Mouse (Mus musculus) hindbrain, postnatal 0 days (tissue): ENCODE measurements at regions not wholly inside any gene's neighbourhood (a gene's known extent, or its start where the extent isn't known, plus 50 kb on each side); places are given as distances from the start of the nearest gene placed in this dataset.

Experiments used
- ATAC-seq: fragments of 200-750 bp; cut with Nextera tagmentation; 2 replicates; pipeline ENCODE4 v1.8.0; 2017; ENCODE audit warnings: mild to moderate bottlenecking, moderate TSS enrichment, moderate library complexity
- DNase-seq: peaks from one replicate; pipeline ENCODE4 v3.0.0-alpha.2; 2015; ENCODE audit warnings: low spot score
- H3K27ac ChIP-seq: fragments of 300-500 bp; sonication (generic); 2 replicates; pipeline ENCODE4 v1.5.1; 2014; ENCODE audit warnings: mild to moderate bottlenecking
- H3K27me3 ChIP-seq: fragments of 300-500 bp; sonication (generic); 2 replicates; pipeline ENCODE4 v1.6.1; 2014; ENCODE audit warnings: low read length, mixed read lengths; ENCODE audit not compliant: insufficient read depth
- H3K36me3 ChIP-seq: fragments of 300-500 bp; sonication (generic); 2 replicates; pipeline ENCODE4 v1.6.1; 2014; ENCODE audit warnings: low read length, mixed read lengths; ENCODE audit not compliant: insufficient read depth
- H3K4me1 ChIP-seq: fragments of 300-500 bp; sonication (generic); 2 replicates; pipeline ENCODE4 v1.6.1; 2014; ENCODE audit warnings: antibody characterized with exemption, low read length, mixed read lengths; ENCODE audit not compliant: insufficient read depth
- H3K4me2 ChIP-seq: fragments of 300-500 bp; sonication (generic); 2 replicates; pipeline ENCODE4 v1.6.1; 2014; ENCODE audit warnings: low read depth, mild to moderate bottlenecking, low read length, moderate library complexity, mixed read lengths
- H3K4me3 ChIP-seq: fragments of 300-500 bp; sonication (generic); 2 replicates; pipeline ENCODE4 v1.5.1; 2014; ENCODE audit warnings: low read length
- H3K9ac ChIP-seq: fragments of 300-500 bp; sonication (generic); replicated peaks from 2 replicates; pipeline ENCODE4 v1.6.1; 2014; ENCODE audit warnings: mild to moderate bottlenecking, low read length, moderate library complexity, mixed read lengths
- H3K9me3 ChIP-seq: fragments of 300-500 bp; sonication (generic); 2 replicates; pipeline ENCODE4 v1.6.1; 2016; ENCODE audit warnings: low read length, mixed read lengths
- CTCF ChIP-seq: IDR thresholded peaks from 2 replicates; pipeline ENCODE4 v1.5.1; 2016; ENCODE audit warnings: antibody characterized with exemption, control low read depth, low read depth
- WGBS: fragments of 180-500 bp; shearing (Covaris S2); extraction: QIAGEN DNeasy Blood & Tissue Kit; methylation state at CpG from one replicate; pipeline ENCODE4 v1.1.7; 2014; 5-methylcytosine and 5-hydroxymethylcytosine counted together

DNA sequence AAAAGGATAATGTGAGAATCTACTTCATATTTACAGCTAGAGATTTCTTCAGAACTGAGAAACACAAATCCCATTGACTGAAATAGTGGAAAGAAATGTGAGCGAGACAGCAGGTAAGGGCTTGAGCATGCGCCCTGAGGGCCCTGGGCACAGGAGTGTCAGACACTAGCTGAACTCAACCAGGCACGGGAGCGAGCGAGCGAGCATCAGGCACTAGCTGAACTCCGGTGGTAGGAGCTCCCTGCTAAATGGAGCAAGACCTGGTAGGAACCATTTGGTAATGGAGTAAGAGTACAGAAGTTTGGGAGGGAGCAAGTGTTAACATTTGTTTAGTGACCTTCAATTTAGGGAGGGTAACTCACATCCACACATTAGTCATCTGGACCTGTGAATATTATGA is 654.7 kb downstream of the Adgrl2 start:
- no peak for ATAC-seq
- Histone ChIP-seq H3K4me2 (no peak overlapping the region), H3K9me3 (no peaks in the 10 kb centered on the region), H3K27me3 (no peaks in the 10 kb centered on the region), H3K4me3 (no peak overlapping the region), H3K36me3 (no peaks in the 10 kb centered on the region), H3K4me1 (no peaks in the 10 kb centered on the region), H3K9ac (no peak overlapping the region), H3K27ac (no peak overlapping the region)
- WGBS: 78% methylated on average over 7 of the region's 7 CpGs
- DNase-seq: no peak
- TF ChIP-seq CTCF: no peak

- DNase-seq: no peak
- Histone ChIP-seq H3K4me3 (no peak overlapping the region), H3K4me1 (no peaks in the 10 kb centered on the region), H3K9ac (no peak overlapping the region), H3K27me3 (no peaks in the 10 kb centered on the region), H3K27ac (no peak overlapping the region), H3K4me2 (no peak overlapping the region), H3K9me3 (no peaks in the 10 kb centered on the region), H3K36me3 (no peaks in the 10 kb centered on the region)
- WGBS: 88% methylated on average over 2 of the region's 2 CpGs
- no peak for ATAC-seq
- TF ChIP-seq CTCF: no peak
Measured at GRCm38 (mm10) chr3:148324911-148325621, 665.3 kb downstream of the Adgrl2 start.

DNA sequence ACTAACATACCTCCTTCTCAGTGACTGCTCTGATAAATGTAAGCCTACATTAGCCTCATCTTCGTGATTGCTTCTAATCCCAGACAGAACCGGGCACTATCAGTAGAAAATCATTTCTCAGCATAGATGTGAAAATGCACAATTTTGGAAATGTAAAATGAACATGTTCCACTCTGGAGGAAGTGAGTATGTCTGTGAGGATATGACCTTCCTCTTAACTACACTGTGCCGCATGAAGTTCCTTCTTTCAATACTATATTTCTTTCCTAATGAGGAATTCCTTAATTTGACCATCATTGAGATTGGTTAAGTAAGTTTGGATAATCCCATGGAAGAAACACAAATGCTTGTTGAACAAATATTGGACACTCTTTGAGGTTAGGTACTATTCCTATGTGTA is 668.5 kb downstream of the Adgrl2 start:
- TF ChIP-seq CTCF: no peak
- H3K4me3 ChIP-seq: no peak overlapping the region
- H3K27ac ChIP-seq: no peak overlapping the region
- no peaks in the 10 kb centered on the region for H3K27me3 ChIP-seq
- no peaks in the 10 kb centered on the region for H3K4me1 ChIP-seq
- no peak for DNase-seq
- H3K4me2 ChIP-seq: no peak overlapping the region
- no peaks in the 10 kb centered on the region for H3K36me3 ChIP-seq
- H3K9ac ChIP-seq: no peak overlapping the region
- WGBS: 91% methylated on average over 3 of the region's 3 CpGs
- ATAC-seq: no peak
- no peaks in the 10 kb centered on the region for H3K9me3 ChIP-seq

DNA sequence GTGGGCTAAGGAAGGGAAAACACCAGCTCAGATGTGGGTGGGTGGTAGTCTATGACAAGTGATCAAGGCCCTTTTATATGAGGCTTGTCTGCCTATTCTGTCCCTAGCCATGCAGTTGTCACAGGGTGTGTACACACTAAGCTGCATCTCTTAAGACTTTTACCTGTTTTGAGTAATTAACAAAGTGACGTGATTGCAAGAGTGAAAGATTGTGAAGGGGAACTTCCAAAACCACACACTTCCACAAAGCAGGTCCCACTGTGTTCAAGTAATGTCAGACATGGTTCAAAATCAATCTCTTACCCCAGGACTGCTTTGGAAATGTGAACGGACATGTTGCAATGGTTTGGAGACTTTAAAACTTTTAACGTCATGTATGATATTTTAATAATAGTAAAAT is 674.2 kb downstream of the Adgrl2 start:
- DNase-seq (no peak), ATAC-seq (no peak)
- no peak for TF ChIP-seq CTCF
- no peaks in the 10 kb centered on the region for H3K4me1 ChIP-seq
- 95% methylated on average over 3 of the region's 3 CpGs for WGBS
- no peak overlapping the region for H3K9ac ChIP-seq
- H3K27ac ChIP-seq: no peak overlapping the region
- no peak overlapping the region for H3K4me2 ChIP-seq
- H3K9me3 ChIP-seq: no peaks in the 10 kb centered on the region
- H3K36me3 ChIP-seq: no peaks in the 10 kb centered on the region
- no peak overlapping the region for H3K4me3 ChIP-seq
- H3K27me3 ChIP-seq: no peaks in the 10 kb centered on the region

DNA sequence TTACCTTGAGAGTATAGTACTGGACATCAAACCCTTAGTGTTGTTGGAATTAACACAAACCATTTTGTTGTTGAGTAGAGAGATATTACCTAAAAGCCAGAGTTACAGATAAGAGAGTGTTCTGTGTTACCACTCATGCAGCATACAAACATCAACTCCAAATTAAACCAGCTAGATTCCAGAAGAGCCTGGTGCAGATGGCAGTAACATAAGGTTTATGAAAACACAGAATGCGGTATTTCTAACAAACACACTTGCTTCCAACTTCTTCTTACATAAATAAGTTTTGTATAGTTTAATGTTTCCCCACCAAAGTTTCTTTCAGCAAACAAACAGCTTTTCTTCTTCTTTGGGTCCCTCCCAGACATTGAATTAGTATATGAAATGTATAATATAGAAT is 675.1 kb downstream of the Adgrl2 start:
- 89% methylated on average over 1 of the region's 1 CpGs for WGBS
- H3K4me2 ChIP-seq: no peak overlapping the region
- H3K27ac ChIP-seq: no peak overlapping the region
- H3K27me3 ChIP-seq: no peaks in the 10 kb centered on the region
- no peak for TF ChIP-seq CTCF
- no peak overlapping the region for H3K4me3 ChIP-seq
- DNase-seq: no peak
- no peaks in the 10 kb centered on the region for H3K4me1 ChIP-seq
- no peak for ATAC-seq
- no peak overlapping the region for H3K9ac ChIP-seq
- H3K36me3 ChIP-seq: no peaks in the 10 kb centered on the region
- H3K9me3 ChIP-seq: no peaks in the 10 kb centered on the region

- no peak overlapping the region for H3K27ac ChIP-seq
- H3K4me3 ChIP-seq: no peak overlapping the region
- ATAC-seq: no peak
- H3K4me2 ChIP-seq: no peak overlapping the region
- no peaks in the 10 kb centered on the region for H3K27me3 ChIP-seq
- WGBS: 93% methylated on average over 5 of the region's 5 CpGs
- H3K4me1 ChIP-seq: no peaks in the 10 kb centered on the region
- TF ChIP-seq CTCF: no peak
- no peaks in the 10 kb centered on the region for H3K36me3 ChIP-seq
- H3K9me3 ChIP-seq: no peaks in the 10 kb centered on the region
- DNase-seq: no peak
- H3K9ac ChIP-seq: no peak overlapping the region
Measured at GRCm38 (mm10) chr3:148295515-148295914, 694.8 kb downstream of the Adgrl2 start.

DNA sequence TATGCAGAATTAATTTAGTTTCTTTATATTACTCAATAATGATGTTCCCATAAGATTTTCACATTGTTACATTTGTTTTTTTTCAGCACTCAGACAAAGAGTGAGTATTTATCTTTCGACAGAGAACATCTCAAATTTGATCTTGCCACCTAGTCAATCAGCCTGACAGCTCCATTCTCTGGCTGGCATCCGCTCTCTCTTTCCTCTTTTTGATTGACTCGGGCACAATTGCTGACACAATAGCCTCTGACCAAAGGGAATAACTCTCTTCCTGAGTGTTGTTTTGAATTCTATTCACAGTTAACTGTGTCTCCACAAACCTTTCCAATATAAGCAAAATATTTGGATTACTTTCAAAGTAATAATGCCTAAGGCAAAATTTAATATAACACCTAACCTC is 711.4 kb downstream of the Adgrl2 start:
- H3K9ac ChIP-seq: no peak overlapping the region
- DNase-seq: no peak
- ATAC-seq: no peak
- H3K36me3 ChIP-seq: no peaks in the 10 kb centered on the region
- H3K4me3 ChIP-seq: no peak overlapping the region
- no peaks in the 10 kb centered on the region for H3K9me3 ChIP-seq
- no peaks in the 10 kb centered on the region for H3K27me3 ChIP-seq
- no peak overlapping the region for H3K27ac ChIP-seq
- no peak for TF ChIP-seq CTCF
- H3K4me1 ChIP-seq: no peaks in the 10 kb centered on the region
- H3K4me2 ChIP-seq: no peak overlapping the region
- 8% methylated on average over 3 of the region's 3 CpGs for WGBS
